20 mouse cellular contexts compared by ENCODE assay signal in genomic region chr1:106362841-106363604, GRCm38 (mm10).
DNase-seq lines count a peak whose midpoint lies in the region; ATAC-seq and TF ChIP-seq lines count a peak whose summit lies in the region.
"Had no signal": no experiment of that assay in that cellular context is flagged by ENCODE, and none has a peak within 500 bp of the region (broad histone marks: within the 10 kb centered on the region; RNA-seq: fewer than 3 reads in every experiment).

No protein-coding gene starts in this region.

- H3K27ac ChIP-seq in limb, embryonic 12.5 days, result no peak overlapping the region
- no peak overlapping the region for H3K27ac ChIP-seq in limb, embryonic 10.5 days
- no peak overlapping the region for H3K27ac ChIP-seq in MEL (ENCODE audit: control insufficient read depth, low read depth, low read length)
- H3K27ac ChIP-seq: embryonic facial prominence, embryonic 13.5 days; forebrain, embryonic 15.5 days; hindbrain, embryonic 10.5 days; liver, embryonic 13.5 days; lung, embryonic 15.5 days; stomach, postnatal 0 days had no signal

- no peaks in the 10 kb centered on the region for H3K27me3 ChIP-seq in limb, embryonic 12.5 days
- no peaks in the 10 kb centered on the region for H3K27me3 ChIP-seq in limb, embryonic 10.5 days (ENCODE audit: low read depth, poor library complexity, severe bottlenecking)
- H3K27me3 ChIP-seq in MEL (ENCODE audit: control insufficient read depth in 1 of 2, insufficient read depth in 2 of 2, low read length in 2 of 2), result no peaks in the 10 kb centered on the region
- H3K27me3 ChIP-seq: embryonic facial prominence, embryonic 13.5 days; forebrain, embryonic 15.5 days; liver, embryonic 13.5 days; lung, embryonic 15.5 days had no signal

- DNase-seq in heart, adult 11 months, result peak; percentile 89
- DNase-seq in heart, postnatal 10 days, result no peak
- DNase-seq in limb, embryonic 10.5 days (ENCODE audit: low spot score), result no peak
- DNase-seq in MEL (ENCODE audit: low read depth, low spot score) (peak; percentile 34), liver (no peak)
- DNase-seq in kidney, postnatal 10 days, result peak; percentile 15
- DNase-seq: adrenal gland, postnatal 14 days; cerebellum, adult 11 months; cerebellum, postnatal 10 days; gastrocnemius, postnatal 36 days; liver, embryonic 13.5 days; retina, postnatal 1 day; right cerebral cortex, postnatal 4 days had no signal

- no peak for TF ChIP-seq EP300 in MEL (IDR thresholded peaks at IDR 0.05; ENCODE audit: low read depth in 1 of 2, low read length in 2 of 2)

- no peak overlapping the region for H3K4me3 ChIP-seq in limb, embryonic 12.5 days (replicated peaks)
- no peak overlapping the region for H3K4me3 ChIP-seq in limb, embryonic 10.5 days
- H3K4me3 ChIP-seq in MEL (ENCODE audit: control insufficient read depth in 1 of 2, insufficient read depth in 1 of 2, low read depth in 2 of 2, low read length in 2 of 2), result no peak overlapping the region
- H3K4me3 ChIP-seq: embryonic facial prominence, embryonic 13.5 days; forebrain, embryonic 15.5 days; hindbrain, embryonic 10.5 days; liver, embryonic 13.5 days; lung, embryonic 15.5 days had no signal

- H3K9me3 ChIP-seq in limb, embryonic 12.5 days, result no peaks in the 10 kb centered on the region
- H3K9me3 ChIP-seq in limb, embryonic 10.5 days (replicated peaks), result no peaks in the 10 kb centered on the region
- H3K9me3 ChIP-seq in MEL (replicated peaks; ENCODE audit: insufficient read depth, low read length), result no peaks in the 10 kb centered on the region
- H3K9me3 ChIP-seq: embryonic facial prominence, embryonic 13.5 days; forebrain, embryonic 15.5 days; hindbrain, embryonic 10.5 days; liver, embryonic 13.5 days; lung, embryonic 15.5 days had no signal

- no peak overlapping the region for H3K4me2 ChIP-seq in limb, embryonic 12.5 days
- H3K4me2 ChIP-seq: embryonic facial prominence, embryonic 13.5 days; forebrain, embryonic 15.5 days; liver, embryonic 13.5 days; lung, embryonic 15.5 days had no signal

- no peaks in the 10 kb centered on the region for H3K79me2 ChIP-seq in MEL (ENCODE audit: control insufficient read depth, insufficient read depth, low read length, poor library complexity)

- ATAC-seq in limb, embryonic 12.5 days (ENCODE audit: insufficient number of reproducible peaks, insufficient read depth, low FRiP score, low TSS enrichment, low read depth), result 0 out of 2 replicates have a peak, but pooled peaks have one; percentile 42
- ATAC-seq: CD4-positive, CD25-positive, alpha-beta regulatory T cell, adult 4 months; forebrain, embryonic 15.5 days had no signal

- WGBS in limb, embryonic 12.5 days, result 77% methylated on average over 3 of the region's 3 CpGs
- WGBS in limb, embryonic 10.5 days, result 86% methylated on average over 3 of the region's 3 CpGs

- H3K4me1 ChIP-seq in limb, embryonic 12.5 days (replicated peaks), result no peaks in the 10 kb centered on the region
- no peaks in the 10 kb centered on the region for H3K4me1 ChIP-seq in limb, embryonic 10.5 days
- H3K4me1 ChIP-seq in MEL (ENCODE audit: control insufficient read depth in 1 of 2, insufficient read depth in 2 of 2, low read length in 2 of 2), result peaks cover 4 to 5% of the 10 kb centered on the region in 2 experiments; a peak in 1 of 4 replicates
- H3K4me1 ChIP-seq: embryonic facial prominence, embryonic 13.5 days; forebrain, embryonic 15.5 days; hindbrain, embryonic 10.5 days; liver, embryonic 13.5 days; lung, embryonic 15.5 days had no signal

- no peak overlapping the region for H3K9ac ChIP-seq in limb, embryonic 12.5 days (replicated peaks)
- H3K9ac ChIP-seq in MEL (ENCODE audit: control insufficient read depth, low read depth, low read length, poor library complexity, severe bottlenecking), result no peak overlapping the region
- H3K9ac ChIP-seq: embryonic facial prominence, embryonic 13.5 days; forebrain, embryonic 15.5 days; liver, embryonic 13.5 days; lung, embryonic 15.5 days had no signal

- TF ChIP-seq RAD21 in MEL (IDR thresholded peaks at IDR 0.05; ENCODE audit: low read depth, low read length), result no peak

- intact Hi-C loops in heart, postnatal 10 days (cut with DNase I), result no loop called here

- H3K36me3 ChIP-seq in limb, embryonic 12.5 days, result peaks cover 7% of the 10 kb centered on the region; the same call in 1 of the 2 replicates
- H3K36me3 ChIP-seq in limb, embryonic 10.5 days, result 0 out of 2 replicates have a peak, but pooled peaks cover 2% of the 10 kb centered on the region
- H3K36me3 ChIP-seq in MEL (ENCODE audit: control insufficient read depth in 1 of 2, insufficient read depth in 2 of 2, low read length in 2 of 2), result peaks cover 0 to 6% of the 10 kb centered on the region in 2 experiments; a peak in 2 of 4 replicates
- H3K36me3 ChIP-seq: liver, embryonic 13.5 days; lung, embryonic 15.5 days had no signal

- no peak for TF ChIP-seq POLR2A in MEL (IDR thresholded peaks at IDR 0.05; ENCODE audit: control insufficient read depth in 1 of 2, insufficient read depth in 1 of 2, low read depth in 1 of 2, low read length in 2 of 2, poor library complexity in 1 of 2)

- no peak for TF ChIP-seq CTCF in MEL (IDR thresholded peaks at IDR 0.05 in 2 of 3, conservative IDR thresholded peaks at IDR 0.05 in 1 of 3; ENCODE audit: control insufficient read depth in 1 of 3, insufficient read depth in 1 of 3, low read depth in 2 of 3, low read length in 3 of 3, poor library complexity in 1 of 3, severe bottlenecking in 1 of 3)

TF ChIP-seq in MEL, 35 proteins besides CTCF, POLR2A, EP300 and RAD21:
- TF ChIP-seq MEF2A (IDR thresholded peaks at IDR 0.05; ENCODE audit: extremely low read depth, insufficient replicate concordance, low read depth, low read length, poor library complexity, severe bottlenecking), result no peak
- no peak for TF ChIP-seq GATA1 (IDR thresholded peaks at IDR 0.05; ENCODE audit: low read depth, low read length)
- TF ChIP-seq NELFE (IDR thresholded peaks at IDR 0.05; ENCODE audit: low read depth, low read length), result no peak
- TF ChIP-seq BHLHE40 (IDR thresholded peaks at IDR 0.05; ENCODE audit: borderline replicate concordance, low read depth, low read length), result no peak
- TF ChIP-seq CHD2 (IDR thresholded peaks at IDR 0.05; ENCODE audit: low read length), result no peak
- no peak for TF ChIP-seq MXI1 (IDR thresholded peaks at IDR 0.05; ENCODE audit: low read depth, low read length)
- TF ChIP-seq TCF12 (IDR thresholded peaks at IDR 0.05; ENCODE audit: low read depth, low read length), result 0 out of 2 replicates have a peak, but pooled peaks have one; percentile 21
- no peak for TF ChIP-seq POLR2AphosphoS5 (IDR thresholded peaks at IDR 0.05; ENCODE audit: borderline replicate concordance, low read depth, low read length)
- TF ChIP-seq TAL1 (IDR thresholded peaks at IDR 0.05; ENCODE audit: low read length), result peak; percentile 52

Comparison
In these comparisons a context has a peak if more than half of its experiments do, and no peak if none do; other contexts are left out.
1. DNase-seq: peak in heart, adult 11 months (single experiment), MEL (single experiment) and kidney, postnatal 10 days (single experiment); none in heart, postnatal 10 days (0 of 2), limb, embryonic 10.5 days (single experiment) and liver (single experiment).